Mouse (Mus musculus) limb, embryonic 14.5 days (tissue): ENCODE data around the gene Sesn1. TPM values are rescaled to one million over a fixed set of nuclear protein-coding genes. Genes with fewer than 3 reads are reported as not detected.

ENCODE experiments used
- ATAC-seq: fragments of 200-750 bp; cut with Nextera tagmentation; 2 replicates; pipeline ENCODE4 v1.8.0; 2017; ENCODE audit warnings: low read depth, moderate number of reproducible peaks, moderate TSS enrichment; ENCODE audit not compliant: low FRiP score
- DNase-seq: peaks from one replicate; pipeline ENCODE4 v3.0.0-alpha.2; 2015; ENCODE audit warnings: low spot score
- H3K27ac ChIP-seq: fragments of 300-500 bp; sonication (generic); replicated peaks from 2 replicates; pipeline ENCODE4 v1.5.1; 2014; ENCODE audit warnings: low read depth, mild to moderate bottlenecking, low read length, moderate library complexity, mixed read lengths
- H3K27me3 ChIP-seq: fragments of 300-500 bp; sonication (generic); 2 replicates; pipeline ENCODE4 v1.6.1; 2014; ENCODE audit warnings: low read length, mixed read lengths; ENCODE audit not compliant: control insufficient read depth, insufficient read depth
- H3K36me3 ChIP-seq: fragments of 300-500 bp; sonication (generic); 2 replicates; pipeline ENCODE4 v1.6.1; 2014; ENCODE audit warnings: mild to moderate bottlenecking, low read length, moderate library complexity, mixed read lengths; ENCODE audit not compliant: control insufficient read depth, insufficient read depth
- H3K4me1 ChIP-seq: fragments of 300-500 bp; sonication (generic); 2 replicates; pipeline ENCODE4 v1.6.1; 2014; ENCODE audit warnings: antibody characterized with exemption, low read length, mixed read lengths; ENCODE audit not compliant: control insufficient read depth, insufficient read depth
- H3K4me2 ChIP-seq: fragments of 300-500 bp; sonication (generic); replicated peaks from 2 replicates; pipeline ENCODE4 v1.6.1; 2014; ENCODE audit warnings: low read depth, mild to moderate bottlenecking, low read length, moderate library complexity; ENCODE audit not compliant: severe bottlenecking
- H3K4me3 ChIP-seq: fragments of 300-500 bp; sonication (generic); replicated peaks from 2 replicates; pipeline ENCODE4 v1.5.1; 2014; ENCODE audit warnings: low read length
- H3K9ac ChIP-seq: fragments of 300-500 bp; sonication (generic); 2 replicates; pipeline ENCODE4 v1.6.1; 2014; ENCODE audit warnings: mild to moderate bottlenecking, low read depth, low read length, moderate library complexity; ENCODE audit not compliant: severe bottlenecking
- H3K9me3 ChIP-seq: fragments of 300-500 bp; sonication (generic); 2 replicates; pipeline ENCODE4 v1.6.1; 2016; ENCODE audit warnings: low read length; ENCODE audit not compliant: control insufficient read depth
- POLR2A ChIP-seq: fragments of 200-500 bp; IDR thresholded peaks from 2 replicates; pipeline ENCODE4 v1.8.0; 2012; ENCODE audit warnings: inconsistent platforms, mild to moderate bottlenecking, moderate library complexity, borderline replicate concordance; ENCODE audit not compliant: insufficient read depth, insufficient read length; ENCODE audit errors: extremely low read depth
- WGBS: fragments of 180-500 bp; shearing (Covaris S2); extraction: QIAGEN DNeasy Blood & Tissue Kit; methylation state at CpG from one replicate; pipeline ENCODE4 v1.1.7; 2014; 5-methylcytosine and 5-hydroxymethylcytosine counted together
- polyA plus RNA-seq, 2 experiments: library from polyadenylated mRNA; depleted of rRNA in 1 of 2; stranded (reverse) in 1 of 2; unstranded in 1 of 2; fragments of >200 nt; fragmentation: Nextera tagmentation in 1 of 2; extraction: Ambion mirVana in 1 of 2; gene quantifications; 2 replicates each; pipeline versions ENCODE4 v1.2.1 to v1.2.3; 2012 to 2014

The Sesn1 gene
- polyA plus RNA-seq, 2 experiments, result 37.0 to 42.9 TPM

DNA sequence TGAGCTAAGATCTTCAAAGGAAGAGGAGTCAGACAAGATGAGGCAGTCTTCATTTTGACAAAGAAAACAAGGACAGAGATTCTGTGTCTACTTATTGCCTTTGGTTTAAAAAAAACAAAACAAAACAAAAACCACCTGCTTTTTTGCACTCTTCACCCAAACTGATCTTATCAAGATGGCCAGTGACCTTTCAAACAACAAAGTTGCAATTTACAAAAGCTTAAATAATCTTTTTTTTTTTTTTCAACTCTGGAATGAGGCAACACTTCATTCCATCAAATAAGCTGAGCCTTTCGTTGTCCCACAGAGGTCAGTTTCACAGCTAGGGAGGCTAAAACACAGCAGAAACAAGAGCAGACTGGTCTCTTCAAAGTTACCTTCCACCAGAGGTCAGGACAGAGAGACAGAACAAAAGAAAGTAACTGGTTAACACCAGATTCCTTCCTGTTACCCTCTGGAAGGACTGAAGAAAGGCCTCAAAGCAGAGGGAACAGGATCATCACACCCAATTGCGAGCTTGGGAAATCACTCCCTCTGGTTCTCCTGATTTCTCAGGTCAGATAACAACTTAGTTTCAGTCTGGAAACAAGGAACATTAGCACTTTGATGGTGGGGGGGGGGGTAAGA, 3.9 kb upstream of the Sesn1 start:
- Histone ChIP-seq H3K9me3 (0 out of 2 replicates have a peak, but pooled peaks cover 10% of the 10 kb centered on the region), H3K4me2 (no peak overlapping the region), H3K4me1 (no peaks in the 10 kb centered on the region), H3K27me3 (no peaks in the 10 kb centered on the region), H3K4me3 (no peak overlapping the region), H3K9ac (no peak overlapping the region), H3K27ac (no peak overlapping the region), H3K36me3 (peaks cover 11% of the 10 kb centered on the region; the same call in 1 of the 2 replicates)
- DNase-seq (no peak), ATAC-seq (no peak)
- 76% methylated on average over 2 of the region's 2 CpGs for WGBS
- TF ChIP-seq POLR2A, result no peak

GRCm38 (mm10) chr10:41809080-41809770, 510 bp upstream of the Sesn1 start:
- Histone ChIP-seq H3K9me3 (no peaks in the 10 kb centered on the region), H3K4me3 (peak overlapping the region; percentile 72), H3K27ac (peak overlapping the region; percentile 94), H3K36me3 (no peaks in the 10 kb centered on the region), H3K4me1 (peaks cover 19% of the 10 kb centered on the region), H3K4me2 (peak overlapping the region; percentile 81), H3K9ac (peak overlapping the region; percentile 76), H3K27me3 (no peaks in the 10 kb centered on the region)
- TF ChIP-seq POLR2A, result 0 out of 2 replicates have a peak, but pooled peaks have one; percentile 59
- 4% methylated on average over 25 of the region's 25 CpGs for WGBS
- peak; percentile 84 for ATAC-seq
- DNase-seq, result peak; percentile 97

DNA sequence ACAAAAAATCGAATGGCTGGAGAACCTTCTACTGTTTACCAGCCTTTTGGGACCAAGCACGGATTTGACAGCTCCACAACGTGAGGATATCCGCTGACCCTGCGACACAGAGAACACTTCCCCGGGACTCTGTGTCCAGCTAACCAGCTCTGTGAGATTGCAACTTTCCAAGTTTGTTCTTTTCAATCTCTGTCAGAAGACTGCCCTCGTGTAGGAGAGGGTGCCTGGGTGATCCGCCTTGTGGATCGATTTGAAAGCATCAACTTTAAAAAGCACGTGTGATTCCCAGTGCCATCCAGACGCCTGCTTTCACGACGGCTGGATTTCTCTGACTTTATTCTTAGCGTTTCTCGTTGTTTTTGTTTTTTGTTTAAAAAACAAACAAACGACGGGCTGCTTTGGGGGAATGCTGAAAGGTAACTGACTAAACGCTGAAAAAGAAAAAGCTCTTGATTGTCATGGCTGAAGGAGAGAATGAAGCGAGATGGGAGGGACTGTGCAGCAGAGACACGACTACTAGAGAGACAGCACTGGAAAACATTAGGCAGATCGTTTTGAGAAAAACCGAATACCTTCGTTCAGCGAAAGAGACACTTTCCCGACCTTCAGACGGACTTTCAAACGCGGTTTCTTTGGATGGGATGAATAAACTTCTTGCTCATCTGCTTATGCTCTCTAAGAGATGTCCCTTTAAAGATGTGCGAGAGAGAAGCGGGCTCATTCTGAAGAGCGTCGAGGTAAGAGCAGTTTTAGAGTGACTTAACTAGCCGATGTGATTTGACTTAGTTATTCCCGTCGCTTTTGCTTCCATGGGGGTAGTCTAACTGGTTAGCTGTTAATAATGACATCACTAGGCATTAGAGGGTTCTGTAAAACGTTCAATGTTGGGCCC, 1.1 kb downstream of the Sesn1 start:
- peak overlapping the region; percentile 81 for H3K4me2 ChIP-seq
- H3K4me3 ChIP-seq, result peak overlapping the region; percentile 72
- no peak for TF ChIP-seq POLR2A
- no peaks in the 10 kb centered on the region for H3K9me3 ChIP-seq
- peak overlapping the region; percentile 76 for H3K9ac ChIP-seq
- H3K27ac ChIP-seq, result peak overlapping the region; percentile 94
- DNase-seq (no peak), ATAC-seq (no peak)
- WGBS, result under 1% methylated on average over 34 of the region's 36 CpGs
- no peaks in the 10 kb centered on the region for H3K27me3 ChIP-seq
- H3K36me3 ChIP-seq, result no peaks in the 10 kb centered on the region
- peaks cover 19% of the 10 kb centered on the region for H3K4me1 ChIP-seq

- no peak for TF ChIP-seq POLR2A
- Histone ChIP-seq H3K4me2 (peak overlapping the region; percentile 81), H3K4me3 (peak overlapping the region; percentile 72), H3K36me3 (no peaks in the 10 kb centered on the region), H3K9me3 (no peaks in the 10 kb centered on the region), H3K27me3 (no peaks in the 10 kb centered on the region), H3K27ac (no peak overlapping the region), H3K4me1 (peaks cover 19% of the 10 kb centered on the region), H3K9ac (no peak overlapping the region)
- 76% methylated on average over 6 of the region's 6 CpGs for WGBS
- ATAC-seq, result no peak
- DNase-seq, result no peak
Observed at GRCm38 (mm10) chr10:41812566-41812965, 2.8 kb downstream of the Sesn1 start.

- Histone ChIP-seq H3K9me3 (no peaks in the 10 kb centered on the region), H3K27ac (no peak overlapping the region), H3K27me3 (no peaks in the 10 kb centered on the region), H3K4me2 (no peak overlapping the region), H3K4me1 (peaks cover 19% of the 10 kb centered on the region), H3K9ac (no peak overlapping the region), H3K36me3 (no peaks in the 10 kb centered on the region), H3K4me3 (no peak overlapping the region)
- 87% methylated on average over 6 of the region's 6 CpGs for WGBS
- no peak for DNase-seq
- TF ChIP-seq POLR2A, result no peak
- no peak for ATAC-seq
Observed at GRCm38 (mm10) chr10:41814305-41814853, 4.6 kb downstream of the Sesn1 start.
